Mouse (Mus musculus): ENCODE data around the gene Vmn2r1.

DNA sequence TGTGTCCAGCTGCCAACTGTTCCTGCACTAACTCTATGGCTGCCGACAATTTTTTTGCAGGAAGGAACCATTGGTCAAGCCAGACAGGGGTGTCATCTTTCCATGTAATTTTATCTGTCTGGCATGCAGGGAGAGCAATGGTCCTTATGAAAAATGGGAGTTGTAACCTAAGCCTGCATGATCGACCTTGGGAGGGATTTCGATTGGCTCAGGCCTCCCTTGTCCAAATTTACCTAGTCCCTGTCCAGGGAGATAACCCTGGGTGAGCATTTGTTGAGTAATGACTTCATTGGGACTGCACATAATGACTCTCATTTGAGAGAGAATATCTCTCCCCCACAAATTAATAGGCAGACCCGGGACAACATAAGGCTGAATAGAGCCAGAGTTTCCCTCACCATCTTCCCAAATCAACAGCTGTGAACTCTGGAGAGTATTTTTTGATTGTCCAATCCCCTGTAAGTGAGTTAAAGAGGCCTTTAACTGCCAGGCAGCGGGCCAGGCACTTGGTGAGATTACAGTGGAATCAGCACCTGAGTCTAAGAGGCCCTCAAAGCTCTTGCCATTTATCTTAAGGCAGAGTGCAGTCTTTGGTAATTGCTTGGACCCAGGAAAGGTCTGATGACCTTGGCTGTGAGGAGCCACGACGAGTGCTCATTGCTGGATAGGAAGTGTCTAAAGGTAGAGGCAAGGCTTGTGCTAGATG is 43.1 kb upstream of the Vmn2r1 start:
- TF ChIP-seq CTCF (IDR thresholded peaks at IDR 0.05; ENCODE audit: control insufficient read depth, insufficient read depth, insufficient replicate concordance, low read depth, low read length) (no peak), POLR2A (IDR thresholded peaks at IDR 0.05; ENCODE audit: control insufficient read depth, low read depth, low read length) (no peak)
